In genomic region chr12:110702556-110702955, GRCm38 (mm10) we compare ENCODE assay signal across 8 mouse cellular contexts. TPM values are rescaled to one million over a fixed set of nuclear protein-coding genes. Genes with fewer than 3 reads are reported as not detected.
A peak's percentile ranks its signal among the peaks of the same experiment; 100 is the strongest.
DNase-seq lines count a peak whose midpoint lies in the region; ATAC-seq and TF ChIP-seq lines count a peak whose summit lies in the region.

Hsp90aa1 (minus strand) TSS chr12:110702728.

- TF ChIP-seq CTCF in C2C12 (IDR thresholded peaks at IDR 0.05; ENCODE audit: control insufficient read depth, insufficient read depth, insufficient read length) (no peak), E14TG2a.4 (conservative IDR thresholded peaks at IDR 0.05; ENCODE audit: low read length) (no peak)
- TF ChIP-seq CTCF in small intestine, adult 2 months (IDR thresholded peaks at IDR 0.05; ENCODE audit: extremely low read depth, insufficient read length, insufficient replicate concordance, low read depth, low read length), result no peak

- H3K4me2 ChIP-seq in limb, embryonic 13.5 days (replicated peaks), result peak within 1 kb of the TSS; percentile 37; the same call in 1 of the 2 replicates

- H3K4me3 ChIP-seq in C2C12 (ENCODE audit: insufficient read depth, poor library complexity, severe bottlenecking) (no peak within 1 kb of the TSS), E14TG2a.4 (replicated peaks; ENCODE audit: low read length) (peak within 1 kb of the TSS; percentile 74)
- no peak within 1 kb of the TSS for H3K4me3 ChIP-seq in erythroblast, embryonic 14.5 days (replicated peaks)
- H3K4me3 ChIP-seq in limb, embryonic 13.5 days, result no peak within 1 kb of the TSS
- H3K4me3 ChIP-seq in small intestine, adult 2 months (ENCODE audit: low read depth, low read length), result no peak within 1 kb of the TSS

- 54% methylated on average over 4 of the region's 4 CpGs for WGBS in limb, embryonic 13.5 days
- 51% methylated on average over 4 of the region's 4 CpGs for WGBS in small intestine, adult 2 months

- no peaks in the 10 kb centered on the region for H3K27me3 ChIP-seq in C2C12 (ENCODE audit: control insufficient read depth, insufficient read depth, insufficient read length)
- no peaks in the 10 kb centered on the region for H3K27me3 ChIP-seq in E14TG2a.4 (ENCODE audit: insufficient read depth, low read length)
- H3K27me3 ChIP-seq in erythroblast, embryonic 14.5 days (ENCODE audit: control insufficient read depth), result no peaks in the 10 kb centered on the region
- H3K27me3 ChIP-seq in limb, embryonic 13.5 days, result no peaks in the 10 kb centered on the region; the same call in 1 of the 2 replicates
- H3K27me3 ChIP-seq in small intestine, adult 2 months (ENCODE audit: control insufficient read depth, insufficient read depth, low read length), result no peaks in the 10 kb centered on the region

- DNase-seq in heart, postnatal 25 days (ENCODE audit: low spot score), result no peak
- DNase-seq in thymus, postnatal 10 days (ENCODE audit: low spot score in 2 of 2), result no peak
- no peak for DNase-seq in T-cell, adult 2 months (ENCODE audit: low spot score)

- H3K4me1 ChIP-seq in E14TG2a.4 (replicated peaks; ENCODE audit: low read depth, low read length), result peaks cover 94% of the 10 kb centered on the region
- H3K4me1 ChIP-seq in erythroblast, embryonic 14.5 days (ENCODE audit: control insufficient read depth), result peaks cover 72% of the 10 kb centered on the region
- peaks cover 21% of the 10 kb centered on the region for H3K4me1 ChIP-seq in limb, embryonic 13.5 days
- peaks cover 5% of the 10 kb centered on the region for H3K4me1 ChIP-seq in small intestine, adult 2 months (ENCODE audit: control insufficient read depth, insufficient read depth, insufficient read length, low read length)

- H3K36me3 ChIP-seq in C2C12 (ENCODE audit: control insufficient read depth, insufficient read depth) (no peaks in the 10 kb centered on the region), E14TG2a.4 (ENCODE audit: insufficient read depth, low read length) (no peaks in the 10 kb centered on the region)
- H3K36me3 ChIP-seq in erythroblast, embryonic 14.5 days (ENCODE audit: control insufficient read depth), result no peaks in the 10 kb centered on the region
- H3K36me3 ChIP-seq in limb, embryonic 13.5 days, result no peaks in the 10 kb centered on the region
- no peaks in the 10 kb centered on the region for H3K36me3 ChIP-seq in small intestine, adult 2 months (ENCODE audit: control insufficient read depth, insufficient read depth, low read length)

- no peaks in the 10 kb centered on the region for H3K79me2 ChIP-seq in C2C12 (ENCODE audit: control insufficient read depth, insufficient read depth)

- ATAC-seq in limb, embryonic 13.5 days (ENCODE audit: low FRiP score, low read depth), result no peak

- H3K79me3 ChIP-seq in C2C12 (ENCODE audit: low read depth), result no peaks in the 10 kb centered on the region

- intact Hi-C loops in heart, postnatal 25 days (cut with DNase I), result loop anchor here (2.0 to 10.0 kb wide), 3 partner anchors 102 to 248 kb away; partner anchors contain the start of genes Dync1h1 and Mok

- no peak for TF ChIP-seq POLR2A in small intestine, adult 2 months (IDR thresholded peaks at IDR 0.05; ENCODE audit: low read depth, low read length)

- no peak within 1 kb of the TSS for H3K27ac ChIP-seq in limb, embryonic 13.5 days
- no peak within 1 kb of the TSS for H3K27ac ChIP-seq in small intestine, adult 2 months (ENCODE audit: insufficient read depth, low read depth, low read length)

- no peak within 1 kb of the TSS for H3K9ac ChIP-seq in limb, embryonic 13.5 days

- H3K9me3 ChIP-seq in E14TG2a.4 (ENCODE audit: low read length), result no peaks in the 10 kb centered on the region
- H3K9me3 ChIP-seq in erythroblast, embryonic 14.5 days (ENCODE audit: control insufficient read depth, low read length), result no peaks in the 10 kb centered on the region
- H3K9me3 ChIP-seq in limb, embryonic 13.5 days, result no peaks in the 10 kb centered on the region

- H3ac ChIP-seq in C2C12 (ENCODE audit: control insufficient read depth, insufficient read length, low read depth), result no peak within 1 kb of the TSS

TF ChIP-seq in C2C12, 6 proteins besides CTCF, POLR2A, EP300 and RAD21:
- TF ChIP-seq FOSL1 (IDR thresholded peaks at IDR 0.05; ENCODE audit: insufficient read depth, low read length, poor library complexity, severe bottlenecking) (no peak), USF1 (IDR thresholded peaks at IDR 0.05; ENCODE audit: low read depth) (no peak), MYOG (IDR thresholded peaks at IDR 0.05; ENCODE audit: control insufficient read depth, extremely low read depth, insufficient read length) (no peak), CEBPB (IDR thresholded peaks at IDR 0.05; ENCODE audit: low read depth) (no peak), MYOD1 (IDR thresholded peaks at IDR 0.05; ENCODE audit: control insufficient read depth, insufficient read length, low read depth) (no peak), MAX (IDR thresholded peaks at IDR 0.05) (no peak)

RNA-seq across cellular contexts. Expression of gene Hsp90aa1, which starts in this region (rescaled TPM):
- 253 TPM for polyA plus RNA-seq in C2C12 (2012; fragmentation: generic; extraction: Trizol)
- 16.7 and 20.5 TPM in 2 replicates for polyA plus RNA-seq in erythroblast, embryonic 14.5 days (2012)
- 100 to 1,000 TPM; 136 to 207 TPM for total RNA-seq in heart, postnatal 25 days (2021)
- polyA plus RNA-seq in limb, embryonic 13.5 days (2015; fragmentation: Nextera tagmentation; extraction: Ambion mirVana), result 799 and 836 TPM in 2 replicates
- polyA plus RNA-seq in small intestine, adult 2 months (2012; rRNA removed), result 21.0 and 23.2 TPM in 2 replicates

Comparison
In these comparisons a context has a peak if more than half of its experiments do, and no peak if none do; other contexts are left out.
1. RNA of gene Hsp90aa1 (polyA plus RNA-seq): 799 to 836 TPM in limb, embryonic 13.5 days and 253 TPM in C2C12 (single experiment); 21.0 to 23.2 TPM in small intestine, adult 2 months and 16.7 to 20.5 TPM in erythroblast, embryonic 14.5 days; every median in the first group is over 10 times any median in the second.